Mouse (Mus musculus): ENCODE measurements around the gene Ndufa4l2. TPM values are rescaled to one million over a fixed set of nuclear protein-coding genes. Genes with fewer than 3 reads are reported as not detected.

Ndufa4l2 gene
- total RNA-seq, 1 experiment: 5.8 TPM

DNA sequence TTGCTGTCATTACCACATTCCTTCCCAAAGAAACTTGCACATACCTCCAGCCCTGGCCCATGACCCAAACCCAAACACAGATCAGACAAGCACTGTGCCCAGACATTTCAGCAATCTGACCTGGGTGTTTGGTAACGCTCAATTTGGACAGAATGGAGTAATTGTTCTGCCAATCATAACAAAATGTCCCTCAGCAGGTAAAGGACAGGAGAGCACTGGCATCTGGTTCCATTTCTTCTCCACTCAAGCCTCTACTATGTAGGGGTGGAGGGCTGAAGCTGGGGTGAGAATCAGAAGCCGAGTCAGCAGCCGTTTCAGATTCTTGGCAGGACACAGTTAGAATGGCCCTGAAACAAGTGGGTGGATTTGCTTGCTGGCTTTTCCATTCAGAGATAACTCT, 22.6 kb upstream of the Ndufa4l2 start:
- Histone ChIP-seq H3K9ac (ENCODE audit: insufficient read depth, low read depth, low read length, poor library complexity, severe bottlenecking) (no peak overlapping the region), H3K36me3 (ENCODE audit: control insufficient read depth, insufficient read depth, low read length, poor library complexity, severe bottlenecking) (peaks cover 37% of the 10 kb centered on the region), H3K27ac (ENCODE audit: insufficient read depth, low read depth, low read length, poor library complexity, severe bottlenecking) (no peak overlapping the region), H3K4me1 (ENCODE audit: control insufficient read depth in 2 of 2, insufficient read depth in 2 of 2, low read length in 2 of 2, poor library complexity in 1 of 2) (no peaks in the 10 kb centered on the region), H3K9me3 (ENCODE audit: control insufficient read depth, insufficient read depth, low read depth, low read length) (no peaks in the 10 kb centered on the region), H3K4me3 (ENCODE audit: insufficient read depth in 1 of 2, low read depth in 1 of 2, low read length in 2 of 2, poor library complexity in 1 of 2, severe bottlenecking in 1 of 2) (no peak overlapping the region)
- in situ Hi-C loops (cut with MboI; ENCODE audit: low sequenced_read_pairs in 2 of 2, unreplicated experiment in 2 of 2): no loop called here
- no peak for DNase-seq (ENCODE audit: low read depth, low spot score)
- TF ChIP-seq MAFK (IDR thresholded peaks at IDR 0.05; ENCODE audit: insufficient read depth, low read depth, low read length) (no peak), ZNF384 (IDR thresholded peaks at IDR 0.05; ENCODE audit: low read depth, low read length) (no peak), HCFC1 (IDR thresholded peaks at IDR 0.05; ENCODE audit: borderline replicate concordance, insufficient read depth, low read length) (no peak), ZC3H11A (IDR thresholded peaks at IDR 0.05; ENCODE audit: borderline replicate concordance, low read depth, low read length) (no peak), CHD2 (IDR thresholded peaks at IDR 0.05; ENCODE audit: low read depth, low read length) (no peak)

DNA sequence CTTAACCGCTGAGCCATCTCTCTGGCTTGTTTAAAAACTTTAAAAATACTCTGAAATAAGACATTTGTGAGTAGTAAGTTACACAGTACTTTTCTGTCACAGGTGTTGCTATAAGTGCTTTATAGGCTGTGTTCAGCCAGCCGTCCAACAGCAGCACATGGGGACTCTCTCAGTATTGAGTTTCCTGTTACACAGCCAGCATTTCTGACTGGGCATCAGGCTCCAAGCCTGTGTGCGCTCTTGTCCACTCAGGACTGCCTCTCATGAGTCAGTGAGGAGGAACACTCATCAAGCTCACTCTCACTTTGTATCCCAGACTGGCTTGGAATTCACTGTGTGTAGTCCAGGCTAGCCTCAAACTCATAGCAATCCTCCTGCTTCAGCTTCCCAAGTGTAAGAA, 18.6 kb upstream of the Ndufa4l2 start:
- Histone ChIP-seq H3K9me3 (ENCODE audit: control insufficient read depth, insufficient read depth, low read depth, low read length) (no peaks in the 10 kb centered on the region), H3K4me1 (ENCODE audit: control insufficient read depth in 2 of 2, insufficient read depth in 2 of 2, low read length in 2 of 2, poor library complexity in 1 of 2) (no peaks in the 10 kb centered on the region), H3K9ac (ENCODE audit: insufficient read depth, low read depth, low read length, poor library complexity, severe bottlenecking) (no peak overlapping the region), H3K27ac (ENCODE audit: insufficient read depth, low read depth, low read length, poor library complexity, severe bottlenecking) (no peak overlapping the region), H3K4me3 (ENCODE audit: insufficient read depth in 1 of 2, low read depth in 1 of 2, low read length in 2 of 2, poor library complexity in 1 of 2, severe bottlenecking in 1 of 2) (no peak overlapping the region), H3K36me3 (ENCODE audit: control insufficient read depth, insufficient read depth, low read length, poor library complexity, severe bottlenecking) (peaks cover 38% of the 10 kb centered on the region)
- DNase-seq (ENCODE audit: low read depth, low spot score): no peak
- no peak for TF ChIP-seq ZNF384 (IDR thresholded peaks at IDR 0.05; ENCODE audit: low read depth, low read length)
- no peak for TF ChIP-seq ZC3H11A (IDR thresholded peaks at IDR 0.05; ENCODE audit: borderline replicate concordance, low read depth, low read length)
- TF ChIP-seq MAFK (IDR thresholded peaks at IDR 0.05; ENCODE audit: insufficient read depth, low read depth, low read length): no peak
- no peak for TF ChIP-seq CHD2 (IDR thresholded peaks at IDR 0.05; ENCODE audit: low read depth, low read length)
- no peak for TF ChIP-seq HCFC1 (IDR thresholded peaks at IDR 0.05; ENCODE audit: borderline replicate concordance, insufficient read depth, low read length)
- in situ Hi-C loops (cut with MboI; ENCODE audit: low sequenced_read_pairs in 2 of 2, unreplicated experiment in 2 of 2): no loop called here

DNA sequence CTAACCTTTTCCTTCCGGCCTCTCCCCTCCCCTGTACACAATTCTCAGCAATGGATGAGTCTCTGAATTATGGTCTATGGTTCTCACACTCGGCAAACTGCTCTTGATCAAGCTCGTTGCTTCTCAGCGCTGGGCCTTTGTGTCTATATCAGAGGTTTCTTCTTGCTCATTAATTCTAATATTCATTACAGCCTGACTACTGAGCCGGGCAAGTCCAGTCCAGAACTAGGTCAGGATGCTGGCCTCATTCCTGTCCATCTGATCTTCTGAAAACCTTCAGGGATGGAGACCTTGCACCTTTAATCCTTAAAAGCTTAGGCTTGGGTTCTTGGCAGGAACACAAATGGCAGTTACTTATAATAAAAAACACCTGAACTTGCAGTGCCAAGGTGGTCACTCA, 15.3 kb upstream of the Ndufa4l2 start:
- H3K4me3 ChIP-seq (ENCODE audit: insufficient read depth in 1 of 2, low read depth in 1 of 2, low read length in 2 of 2, poor library complexity in 1 of 2, severe bottlenecking in 1 of 2): no peak overlapping the region
- DNase-seq (ENCODE audit: low read depth, low spot score): no peak
- H3K9me3 ChIP-seq (ENCODE audit: control insufficient read depth, insufficient read depth, low read depth, low read length): no peaks in the 10 kb centered on the region
- H3K9ac ChIP-seq (ENCODE audit: insufficient read depth, low read depth, low read length, poor library complexity, severe bottlenecking): no peak overlapping the region
- H3K27ac ChIP-seq (ENCODE audit: insufficient read depth, low read depth, low read length, poor library complexity, severe bottlenecking): no peak overlapping the region
- TF ChIP-seq HCFC1 (IDR thresholded peaks at IDR 0.05; ENCODE audit: borderline replicate concordance, insufficient read depth, low read length) (no peak), CHD2 (IDR thresholded peaks at IDR 0.05; ENCODE audit: low read depth, low read length) (no peak), ZC3H11A (IDR thresholded peaks at IDR 0.05; ENCODE audit: borderline replicate concordance, low read depth, low read length) (no peak), MAFK (IDR thresholded peaks at IDR 0.05; ENCODE audit: insufficient read depth, low read depth, low read length) (no peak), ZNF384 (IDR thresholded peaks at IDR 0.05; ENCODE audit: low read depth, low read length) (no peak)
- H3K36me3 ChIP-seq (ENCODE audit: control insufficient read depth, insufficient read depth, low read length, poor library complexity, severe bottlenecking): peaks cover 23% of the 10 kb centered on the region
- no peaks in the 10 kb centered on the region for H3K4me1 ChIP-seq (ENCODE audit: control insufficient read depth in 2 of 2, insufficient read depth in 2 of 2, low read length in 2 of 2, poor library complexity in 1 of 2)
- in situ Hi-C loops (cut with MboI; ENCODE audit: low sequenced_read_pairs in 2 of 2, unreplicated experiment in 2 of 2): no loop called here

DNA sequence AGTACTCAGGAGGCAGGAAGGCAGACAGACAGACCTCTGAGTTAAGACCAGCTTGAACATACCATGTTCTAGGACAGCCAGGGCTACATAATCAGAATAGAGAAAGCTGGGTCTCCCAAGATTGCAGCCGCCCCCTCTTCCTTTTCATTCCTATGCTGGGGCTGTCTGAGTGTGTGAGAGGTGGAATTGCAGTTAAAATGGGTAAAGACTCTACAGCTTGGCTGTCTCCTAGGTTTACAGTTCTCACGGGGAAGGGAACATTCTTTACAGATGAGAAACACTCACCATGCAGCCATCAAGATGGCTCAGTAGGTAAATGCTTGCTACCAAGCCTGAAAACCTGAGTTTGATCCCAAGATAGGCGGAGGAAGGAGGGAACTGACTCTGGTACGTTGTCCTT, 14.7 kb upstream of the Ndufa4l2 start:
- no peaks in the 10 kb centered on the region for H3K9me3 ChIP-seq (ENCODE audit: control insufficient read depth, insufficient read depth, low read depth, low read length)

More for the DNA sequence above, 14.7 kb upstream of the Ndufa4l2 start:
- H3K4me1 ChIP-seq (ENCODE audit: control insufficient read depth in 2 of 2, insufficient read depth in 2 of 2, low read length in 2 of 2, poor library complexity in 1 of 2): no peaks in the 10 kb centered on the region
- H3K36me3 ChIP-seq (ENCODE audit: control insufficient read depth, insufficient read depth, low read length, poor library complexity, severe bottlenecking): peaks cover 18% of the 10 kb centered on the region
- H3K9ac ChIP-seq (ENCODE audit: insufficient read depth, low read depth, low read length, poor library complexity, severe bottlenecking): no peak overlapping the region
- no peak overlapping the region for H3K27ac ChIP-seq (ENCODE audit: insufficient read depth, low read depth, low read length, poor library complexity, severe bottlenecking)
- no peak for DNase-seq (ENCODE audit: low read depth, low spot score)
- no peak for TF ChIP-seq MAFK (IDR thresholded peaks at IDR 0.05; ENCODE audit: insufficient read depth, low read depth, low read length)
- TF ChIP-seq CHD2 (IDR thresholded peaks at IDR 0.05; ENCODE audit: low read depth, low read length): no peak
- no peak for TF ChIP-seq ZNF384 (IDR thresholded peaks at IDR 0.05; ENCODE audit: low read depth, low read length)
- TF ChIP-seq HCFC1 (IDR thresholded peaks at IDR 0.05; ENCODE audit: borderline replicate concordance, insufficient read depth, low read length): no peak
- TF ChIP-seq ZC3H11A (IDR thresholded peaks at IDR 0.05; ENCODE audit: borderline replicate concordance, low read depth, low read length): no peak
- in situ Hi-C loops (cut with MboI; ENCODE audit: low sequenced_read_pairs in 2 of 2, unreplicated experiment in 2 of 2): no loop called here
- H3K4me3 ChIP-seq (ENCODE audit: insufficient read depth in 1 of 2, low read depth in 1 of 2, low read length in 2 of 2, poor library complexity in 1 of 2, severe bottlenecking in 1 of 2): no peak overlapping the region

Data from ES-E14 (cell line).